Mouse (Mus musculus) myocyte (in vitro differentiated cells): Measurements from ENCODE around the gene Lrit3. TPM values are rescaled to one million over a fixed set of nuclear protein-coding genes. Genes with fewer than 3 reads are reported as not detected.
A peak's percentile ranks its signal among the peaks of the same experiment; 100 is the strongest.

Source experiments
- H3K27me3 ChIP-seq: one replicate; pipeline ENCODE4 v1.6.1; 2011; ENCODE audit not compliant: control insufficient read depth, insufficient read depth, insufficient read length
- H3K36me3 ChIP-seq: one replicate; pipeline ENCODE4 v1.6.1; 2011; ENCODE audit not compliant: control insufficient read depth, insufficient read depth
- H3K4me2 ChIP-seq: one replicate; pipeline ENCODE4 v1.6.1; 2011; ENCODE audit warnings: low read depth, control low read depth
- H3K4me3 ChIP-seq: one replicate; pipeline ENCODE4 v1.5.1; 2011; ENCODE audit warnings: mild to moderate bottlenecking, control low read depth, moderate library complexity
- H3K79me2 ChIP-seq: one replicate; pipeline ENCODE4 v1.6.1; 2011; ENCODE audit not compliant: control insufficient read depth, insufficient read depth
- H3ac ChIP-seq: one replicate; pipeline ENCODE4 v1.6.1; 2011; ENCODE audit not compliant: control insufficient read depth, insufficient read length
- CEBPB ChIP-seq: IDR thresholded peaks from 2 replicates; pipeline ENCODE4 v1.6.1; 2011; ENCODE audit warnings: mild to moderate bottlenecking, moderate library complexity; ENCODE audit not compliant: poor library complexity, insufficient read depth, severe bottlenecking
- E2F4 ChIP-seq: IDR thresholded peaks from one replicate; pipeline ENCODE4 v1.6.1; 2011; ENCODE audit warnings: mild to moderate bottlenecking, control low read depth, moderate library complexity; ENCODE audit not compliant: insufficient read depth
- MAX ChIP-seq: IDR thresholded peaks from one replicate; pipeline ENCODE4 v1.6.1; 2011; ENCODE audit warnings: low read depth, mild to moderate bottlenecking, control low read depth
- MYOD1 ChIP-seq, 3 experiments: IDR thresholded peaks; one replicate each; pipeline ENCODE4 v1.6.1; 2011; ENCODE audit warnings: control low read depth in 2 of 3, low read depth in 2 of 3, mild to moderate bottlenecking in 2 of 3, moderate library complexity in 1 of 3; ENCODE audit not compliant: insufficient read length in 2 of 3, control insufficient read depth in 1 of 3
- MYOG ChIP-seq, 3 experiments: IDR thresholded peaks; one replicate each; pipeline ENCODE4 v1.6.1; 2011; ENCODE audit warnings: control low read depth in 2 of 3, low read depth in 2 of 3, mild to moderate bottlenecking in 2 of 3; ENCODE audit not compliant: insufficient read length in 2 of 3, control insufficient read depth in 1 of 3, insufficient read depth in 1 of 3
- POLR2A ChIP-seq: IDR thresholded peaks from one replicate; pipeline ENCODE4 v1.6.1; 2011; ENCODE audit warnings: low read depth, mild to moderate bottlenecking, control low read depth, moderate library complexity; ENCODE audit not compliant: insufficient read length
- POLR2AphosphoS2 ChIP-seq: IDR thresholded peaks from one replicate; pipeline ENCODE4 v1.6.1; 2011; ENCODE audit warnings: low read depth, control low read depth; ENCODE audit not compliant: insufficient read length
- REST ChIP-seq: IDR thresholded peaks from one replicate; pipeline ENCODE4 v1.6.1; 2011; ENCODE audit warnings: mild to moderate bottlenecking, control low read depth, moderate library complexity; ENCODE audit not compliant: insufficient read depth, insufficient read length
- SRF ChIP-seq: IDR thresholded peaks from one replicate; pipeline ENCODE4 v1.6.1; 2011; ENCODE audit warnings: low read depth; ENCODE audit not compliant: control insufficient read depth, insufficient read length
- TCF12 ChIP-seq: IDR thresholded peaks from one replicate; pipeline ENCODE4 v1.6.1; 2011; ENCODE audit warnings: mild to moderate bottlenecking, control low read depth; ENCODE audit not compliant: poor library complexity, insufficient read depth, severe bottlenecking
- TCF3 ChIP-seq: IDR thresholded peaks from one replicate; pipeline ENCODE4 v1.6.1; 2011; ENCODE audit warnings: low read depth, control low read depth; ENCODE audit not compliant: insufficient read length
- USF1 ChIP-seq: IDR thresholded peaks from one replicate; pipeline ENCODE4 v1.6.1; 2011; ENCODE audit warnings: low read depth, mild to moderate bottlenecking, control low read depth, moderate library complexity
- polyA plus RNA-seq: library from polyadenylated mRNA; unstranded; fragments of >200 nt; fragmentation: generic; extraction: Trizol; gene quantifications from one replicate; pipeline ENCODE4 v1.2.1, GENCODE M21; 2012; ENCODE audit warnings: missing spikeins

The Lrit3 gene
- polyA plus RNA-seq, 1 experiment, result not detected

- TF ChIP-seq MAX (no peak), REST (no peak), TCF12 (no peak), USF1 (no peak), MYOD1 (IDR thresholded peaks at IDR 0.05; ENCODE audit: control insufficient read depth in 1 of 3, insufficient read length in 2 of 3, low read depth in 2 of 3) (no peak), MYOG (IDR thresholded peaks at IDR 0.05; ENCODE audit: control insufficient read depth in 1 of 3, insufficient read depth in 1 of 3, insufficient read length in 2 of 3, low read depth in 2 of 3) (no peak), POLR2A (no peak), E2F4 (no peak), CEBPB (no peak), POLR2AphosphoS2 (no peak), TCF3 (no peak), SRF (no peak)
- peak within 1 kb of the TSS; percentile 8 for H3K4me2 ChIP-seq
- no peak within 1 kb of the TSS for H3K4me3 ChIP-seq
- peaks cover 4% of the 10 kb centered on the region for H3K79me2 ChIP-seq
- H3K27me3 ChIP-seq, result no peaks in the 10 kb centered on the region
- H3ac ChIP-seq, result no peak within 1 kb of the TSS
- no peaks in the 10 kb centered on the region for H3K36me3 ChIP-seq
These were observed 31.6 kb upstream of the Lrit3 start, which contains the start of gene Cfi for GRCm38 (mm10) chr3:129835388-129835934. Cfi (plus strand) TSS chr3:129835884.

GRCm38 (mm10) chr3:129831035-129831568 lies 27.3 kb upstream of the Lrit3 start, which contains the start of gene Gar1:
Gar1 (minus strand) TSS chr3:129831396.
- Histone ChIP-seq H3K27me3 (no peaks in the 10 kb centered on the region), H3K4me3 (peak within 1 kb of the TSS; percentile 91), H3K79me2 (peaks cover 40% of the 10 kb centered on the region), H3ac (peak within 1 kb of the TSS; percentile 42), H3K4me2 (peak within 1 kb of the TSS; percentile 87), H3K36me3 (no peaks in the 10 kb centered on the region)
- no peak for TF ChIP-seq USF1
- peak; percentile 70 for TF ChIP-seq POLR2AphosphoS2
- no peak for TF ChIP-seq REST
- peak; percentile 2 for TF ChIP-seq TCF12
- peak; percentile 25 for TF ChIP-seq E2F4
- no peak for TF ChIP-seq CEBPB
- TF ChIP-seq MYOG (IDR thresholded peaks at IDR 0.05; ENCODE audit: control insufficient read depth in 1 of 3, insufficient read depth in 1 of 3, insufficient read length in 2 of 3, low read depth in 2 of 3), result peak; percentile 91 to 97 (median 96)
- TF ChIP-seq SRF, result peak; percentile 88
- peak; percentile 51 for TF ChIP-seq TCF3
- TF ChIP-seq POLR2A, result peak; percentile 87
- peak; percentile 79 for TF ChIP-seq MAX
- TF ChIP-seq MYOD1 (IDR thresholded peaks at IDR 0.05; ENCODE audit: control insufficient read depth in 1 of 3, insufficient read length in 2 of 3, low read depth in 2 of 3), result peak; percentile 24 to 96 (median 91)

DNA sequence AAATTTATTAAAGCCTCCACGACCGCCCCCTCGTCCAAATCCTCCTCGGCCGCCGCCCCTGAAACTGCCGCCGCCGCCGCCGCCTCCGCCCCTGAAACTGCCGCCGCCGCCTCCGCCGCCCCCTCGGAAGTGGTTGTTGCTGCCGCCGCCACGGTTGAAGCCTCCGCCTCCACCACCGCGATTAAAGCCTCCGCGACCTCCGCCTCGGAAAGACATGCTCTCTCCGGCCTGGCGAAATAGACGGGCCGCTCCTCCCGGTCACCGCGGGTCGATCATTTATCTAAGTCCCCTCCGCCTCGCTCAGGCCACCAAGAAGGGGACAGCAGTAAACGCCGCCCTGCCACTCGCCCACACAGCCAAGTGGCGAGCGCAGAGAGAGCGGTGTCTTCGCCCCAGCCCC lies 26.8 kb upstream of the Lrit3 start:
- Histone ChIP-seq H3ac (peak overlapping the region; percentile 42), H3K79me2 (peaks cover 40% of the 10 kb centered on the region), H3K36me3 (no peaks in the 10 kb centered on the region), H3K4me3 (peak overlapping the region; percentile 91), H3K27me3 (no peaks in the 10 kb centered on the region), H3K4me2 (peak overlapping the region; percentile 87)
- TF ChIP-seq TCF12, result no peak
- TF ChIP-seq MYOG (IDR thresholded peaks at IDR 0.05; ENCODE audit: control insufficient read depth in 1 of 3, insufficient read depth in 1 of 3, insufficient read length in 2 of 3, low read depth in 2 of 3), result no peak
- TF ChIP-seq E2F4, result no peak
- no peak for TF ChIP-seq MAX
- TF ChIP-seq SRF, result no peak
- TF ChIP-seq REST, result no peak
- TF ChIP-seq TCF3, result no peak
- no peak for TF ChIP-seq CEBPB
- no peak for TF ChIP-seq POLR2A
- no peak for TF ChIP-seq MYOD1 (IDR thresholded peaks at IDR 0.05; ENCODE audit: control insufficient read depth in 1 of 3, insufficient read length in 2 of 3, low read depth in 2 of 3)
- TF ChIP-seq POLR2AphosphoS2, result no peak
- no peak for TF ChIP-seq USF1

DNA sequence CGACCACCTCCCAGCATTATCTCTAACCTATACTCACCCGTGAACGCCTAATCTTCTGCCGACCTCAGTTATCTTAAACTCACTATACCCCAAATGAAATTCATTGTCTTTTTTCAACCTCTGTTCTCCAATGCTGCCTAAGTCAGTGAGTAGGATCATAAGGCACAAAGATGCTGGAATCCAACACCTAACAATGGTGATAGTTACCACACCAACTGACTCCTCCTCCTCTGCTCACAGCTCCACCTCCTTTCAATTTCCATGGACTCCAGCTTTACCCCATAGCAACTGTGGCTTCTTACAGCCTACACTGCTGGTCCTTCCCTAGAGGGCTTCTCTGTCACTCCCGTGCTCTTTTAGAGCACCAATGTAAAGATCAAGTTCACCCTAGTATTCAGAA lies 23.9 kb upstream of the Lrit3 start:
- peaks cover 40% of the 10 kb centered on the region for H3K79me2 ChIP-seq
- H3K36me3 ChIP-seq, result peaks cover 5% of the 10 kb centered on the region
- no peak overlapping the region for H3K4me2 ChIP-seq
- no peak overlapping the region for H3ac ChIP-seq
- TF ChIP-seq CEBPB (no peak), MAX (no peak), TCF3 (no peak), POLR2AphosphoS2 (no peak), E2F4 (no peak)
- no peak overlapping the region for H3K4me3 ChIP-seq
- H3K27me3 ChIP-seq, result no peaks in the 10 kb centered on the region

DNA sequence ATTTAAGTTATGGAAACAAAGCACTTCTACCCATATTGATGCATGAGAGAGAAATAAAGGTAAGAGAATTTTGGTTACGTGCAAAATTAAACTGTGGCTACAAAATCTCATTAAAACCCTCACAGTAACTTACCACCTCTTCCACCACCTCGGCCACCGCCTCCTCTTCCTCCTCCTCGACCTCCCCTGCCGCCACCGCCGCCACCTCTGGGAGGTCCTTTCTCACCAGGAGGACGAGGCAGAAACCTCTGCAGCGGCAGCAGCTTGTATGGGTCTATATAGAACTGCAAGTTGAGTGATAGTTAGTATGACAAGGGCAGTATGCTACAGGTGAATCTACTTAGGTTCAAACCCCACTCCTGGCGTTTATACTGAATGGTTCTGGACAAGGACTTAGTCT lies 22.9 kb upstream of the Lrit3 start:
- Histone ChIP-seq H3K27me3 (no peaks in the 10 kb centered on the region), H3ac (no peak overlapping the region), H3K4me2 (no peak overlapping the region), H3K36me3 (peaks cover 5% of the 10 kb centered on the region), H3K4me3 (no peak overlapping the region), H3K79me2 (peaks cover 40% of the 10 kb centered on the region)
- TF ChIP-seq MYOD1 (IDR thresholded peaks at IDR 0.05; ENCODE audit: control insufficient read depth in 1 of 3, insufficient read length in 2 of 3, low read depth in 2 of 3), result no peak
- no peak for TF ChIP-seq MYOG (IDR thresholded peaks at IDR 0.05; ENCODE audit: control insufficient read depth in 1 of 3, insufficient read depth in 1 of 3, insufficient read length in 2 of 3, low read depth in 2 of 3)
- TF ChIP-seq CEBPB, result no peak
- TF ChIP-seq POLR2A, result no peak
- TF ChIP-seq MAX, result no peak
- no peak for TF ChIP-seq TCF3
- TF ChIP-seq TCF12, result no peak
- TF ChIP-seq E2F4, result no peak
- TF ChIP-seq REST, result no peak
- no peak for TF ChIP-seq USF1
- no peak for TF ChIP-seq SRF
- TF ChIP-seq POLR2AphosphoS2, result no peak
